Mouse (Mus musculus) forebrain, embryonic 11.5 days (tissue): ENCODE data around the gene Sltm. TPM values are rescaled to one million over a fixed set of nuclear protein-coding genes. Genes with fewer than 3 reads are reported as not detected.

Source experiments
- ATAC-seq: fragments of 200-750 bp; cut with Nextera tagmentation; replicated peaks from 2 replicates; pipeline ENCODE4 v1.8.0; 2017; ENCODE audit warnings: moderate TSS enrichment; ENCODE audit not compliant: low FRiP score
- DNase-seq: peaks from one replicate; pipeline ENCODE4 v3.0.0-alpha.2; 2017; ENCODE audit warnings: low spot score
- H3K27ac ChIP-seq: fragments of 300-500 bp; sonication (generic); 2 replicates; pipeline ENCODE4 v1.5.1; 2014; ENCODE audit warnings: low read depth, low read length
- H3K27me3 ChIP-seq: fragments of 300-500 bp; sonication (generic); 2 replicates; pipeline ENCODE4 v1.6.1; 2014; ENCODE audit warnings: mild to moderate bottlenecking, low read length, mixed read lengths; ENCODE audit not compliant: control insufficient read depth, insufficient read depth
- H3K36me3 ChIP-seq: fragments of 300-500 bp; sonication (generic); 2 replicates; pipeline ENCODE4 v1.6.1; 2014; ENCODE audit warnings: mild to moderate bottlenecking, low read length, moderate library complexity, mixed read lengths; ENCODE audit not compliant: control insufficient read depth, insufficient read depth
- H3K4me1 ChIP-seq: fragments of 300-500 bp; sonication (generic); replicated peaks from 2 replicates; pipeline ENCODE4 v1.6.1; 2014; ENCODE audit warnings: low read length, mixed read lengths; ENCODE audit not compliant: control insufficient read depth, insufficient read depth
- H3K4me2 ChIP-seq: fragments of 300-500 bp; sonication (generic); 2 replicates; pipeline ENCODE4 v1.6.1; 2014; ENCODE audit warnings: low read depth, mild to moderate bottlenecking, low read length, moderate library complexity, mixed read lengths; ENCODE audit not compliant: severe bottlenecking
- H3K4me3 ChIP-seq: fragments of 300-500 bp; sonication (generic); 2 replicates; pipeline ENCODE4 v1.5.1; 2014; ENCODE audit warnings: low read depth, low read length
- H3K9ac ChIP-seq: fragments of 300-500 bp; sonication (generic); 2 replicates; pipeline ENCODE4 v1.6.1; 2014; ENCODE audit warnings: low read length
- H3K9me3 ChIP-seq: fragments of 300-500 bp; sonication (generic); 2 replicates; pipeline ENCODE4 v1.6.1; 2016; ENCODE audit warnings: low read length, mixed read lengths; ENCODE audit not compliant: control insufficient read depth
- WGBS: fragments of 180-500 bp; shearing (Covaris S2); extraction: QIAGEN DNeasy Blood & Tissue Kit; methylation state at CpG from one replicate; pipeline ENCODE4 v1.1.7; 2014; 5-methylcytosine and 5-hydroxymethylcytosine counted together
- polyA plus RNA-seq: library from polyadenylated mRNA; unstranded; fragments of >200 nt; fragmentation: Nextera tagmentation; extraction: Ambion mirVana; gene quantifications from 2 replicates; pipeline ENCODE4 v1.2.1, GENCODE M21; 2014

The Sltm gene
- polyA plus RNA-seq, 1 experiment from 2014 or later = 80.2 TPM

GRCm38 (mm10) chr9:70591486-70591885, 48.9 kb downstream of the Sltm start:
- H3K4me3 ChIP-seq = no peak overlapping the region
- H3K27me3 ChIP-seq = no peaks in the 10 kb centered on the region
- no peak overlapping the region for H3K27ac ChIP-seq
- no peak overlapping the region for H3K9ac ChIP-seq
- WGBS = 84% methylated on average over 9 of the region's 9 CpGs
- H3K36me3 ChIP-seq = peaks cover 15% of the 10 kb centered on the region; the same call in 1 of the 2 replicates
- no peaks in the 10 kb centered on the region for H3K9me3 ChIP-seq
- H3K4me1 ChIP-seq = no peaks in the 10 kb centered on the region
- DNase-seq (no peak), ATAC-seq (no peak)
- no peak overlapping the region for H3K4me2 ChIP-seq

GRCm38 (mm10) chr9:70598271-70598670, 55.7 kb downstream of the Sltm start:
- no peak for ATAC-seq
- no peak overlapping the region for H3K9ac ChIP-seq

GRCm38 (mm10) chr9:70602186-70602845, 59.8 kb downstream of the Sltm start:
- H3K9me3 ChIP-seq = no peaks in the 10 kb centered on the region
- no peak overlapping the region for H3K27ac ChIP-seq
- H3K4me1 ChIP-seq = no peaks in the 10 kb centered on the region
- no peak overlapping the region for H3K4me3 ChIP-seq
- WGBS = 95% methylated on average over 1 of the region's 1 CpGs
- H3K27me3 ChIP-seq = no peaks in the 10 kb centered on the region
- H3K36me3 ChIP-seq = no peaks in the 10 kb centered on the region; the same call in 1 of the 2 replicates
- DNase-seq = no peak
- H3K9ac ChIP-seq = no peak overlapping the region
- no peak for ATAC-seq
- no peak overlapping the region for H3K4me2 ChIP-seq

More at GRCm38 (mm10) chr9:70598271-70598670, 55.7 kb downstream of the Sltm start:
- 95% methylated on average over 2 of the region's 2 CpGs for WGBS
- Histone ChIP-seq H3K4me3 (no peak overlapping the region), H3K4me2 (no peak overlapping the region), H3K9me3 (no peaks in the 10 kb centered on the region), H3K4me1 (no peaks in the 10 kb centered on the region), H3K36me3 (peaks cover 3% of the 10 kb centered on the region; the same call in 1 of the 2 replicates), H3K27ac (no peak overlapping the region), H3K27me3 (no peaks in the 10 kb centered on the region)
- DNase-seq = no peak

GRCm38 (mm10) chr9:70611026-70611673, 68.6 kb downstream of the Sltm start:
- 77% methylated on average over 3 of the region's 3 CpGs for WGBS
- DNase-seq (no peak), ATAC-seq (no peak)
- Histone ChIP-seq H3K9me3 (no peaks in the 10 kb centered on the region), H3K36me3 (no peaks in the 10 kb centered on the region; the same call in none of the 2 replicates), H3K4me2 (no peak overlapping the region), H3K4me3 (no peak overlapping the region), H3K4me1 (no peaks in the 10 kb centered on the region), H3K9ac (no peak overlapping the region), H3K27me3 (no peaks in the 10 kb centered on the region), H3K27ac (no peak overlapping the region)

GRCm38 (mm10) chr9:70629711-70630110, 87.2 kb downstream of the Sltm start:
- Histone ChIP-seq H3K9me3 (no peaks in the 10 kb centered on the region), H3K9ac (no peak overlapping the region), H3K27me3 (no peaks in the 10 kb centered on the region), H3K4me3 (no peak overlapping the region), H3K4me1 (no peaks in the 10 kb centered on the region), H3K27ac (no peak overlapping the region), H3K4me2 (no peak overlapping the region), H3K36me3 (no peaks in the 10 kb centered on the region)
- ATAC-seq = no peak
- WGBS = 92% methylated on average over 2 of the region's 2 CpGs
- DNase-seq = no peak

- Histone ChIP-seq H3K4me2 (no peak overlapping the region), H3K36me3 (no peaks in the 10 kb centered on the region), H3K4me3 (no peak overlapping the region), H3K27me3 (no peaks in the 10 kb centered on the region), H3K9ac (no peak overlapping the region), H3K4me1 (no peaks in the 10 kb centered on the region), H3K27ac (no peak overlapping the region), H3K9me3 (no peaks in the 10 kb centered on the region)
- ATAC-seq = no peak
- no peak for DNase-seq
- WGBS = 40% methylated on average over 5 of the region's 5 CpGs
These were observed 89.1 kb downstream of the Sltm start for GRCm38 (mm10) chr9:70631665-70632064.

GRCm38 (mm10) chr9:70636748-70637147, 94.2 kb downstream of the Sltm start:
- H3K9ac ChIP-seq = no peak overlapping the region
- DNase-seq (no peak), ATAC-seq (no peak)
- H3K4me2 ChIP-seq = no peak overlapping the region
- no peak overlapping the region for H3K4me3 ChIP-seq
- no peaks in the 10 kb centered on the region for H3K9me3 ChIP-seq
- H3K27me3 ChIP-seq = no peaks in the 10 kb centered on the region
- H3K27ac ChIP-seq = no peak overlapping the region
- 89% methylated on average over 2 of the region's 2 CpGs for WGBS
- H3K4me1 ChIP-seq = no peaks in the 10 kb centered on the region
- no peaks in the 10 kb centered on the region for H3K36me3 ChIP-seq
